Mouse (Mus musculus) testis, postnatal 10 days (tissue): ENCODE results near the gene Zfyve27.

Experiments
- DNase-seq: peaks from one replicate; pipeline ENCODE4 v3.0.0; 2021; ENCODE audit warnings: low spot score

Gene Zfyve27

GRCm38 (mm10) chr19:42237602-42238340 lies 74.0 kb downstream of the Zfyve27 start:
- no peak for DNase-seq

- DNase-seq = no peak
These were observed 74.6 kb downstream of the Zfyve27 start for GRCm38 (mm10) chr19:42238341-42238715.

GRCm38 (mm10) chr19:42240881-42241280 lies 77.1 kb downstream of the Zfyve27 start:
- DNase-seq = no peak

GRCm38 (mm10) chr19:42243401-42243800 lies 79.7 kb downstream of the Zfyve27 start:
- no peak for DNase-seq
